Mouse (Mus musculus) MEL-GATA-1-ER (cell line): Measurements from ENCODE around the gene Nucb1.
A peak's percentile ranks its signal among the peaks of the same experiment; 100 is the strongest.
"Not testable (repeated sequence)": the region's sequence is repeated elsewhere in the genome, so short reads cannot be mapped to it uniquely, and the experiment has no call there.

ENCODE experiments used
- DNase-seq: peaks from one replicate; pipeline ENCODE4 v3.0.0-alpha.2; 2012; ENCODE audit warnings: low read depth; ENCODE audit errors: extremely low read depth

Nucb1 gene

DNA sequence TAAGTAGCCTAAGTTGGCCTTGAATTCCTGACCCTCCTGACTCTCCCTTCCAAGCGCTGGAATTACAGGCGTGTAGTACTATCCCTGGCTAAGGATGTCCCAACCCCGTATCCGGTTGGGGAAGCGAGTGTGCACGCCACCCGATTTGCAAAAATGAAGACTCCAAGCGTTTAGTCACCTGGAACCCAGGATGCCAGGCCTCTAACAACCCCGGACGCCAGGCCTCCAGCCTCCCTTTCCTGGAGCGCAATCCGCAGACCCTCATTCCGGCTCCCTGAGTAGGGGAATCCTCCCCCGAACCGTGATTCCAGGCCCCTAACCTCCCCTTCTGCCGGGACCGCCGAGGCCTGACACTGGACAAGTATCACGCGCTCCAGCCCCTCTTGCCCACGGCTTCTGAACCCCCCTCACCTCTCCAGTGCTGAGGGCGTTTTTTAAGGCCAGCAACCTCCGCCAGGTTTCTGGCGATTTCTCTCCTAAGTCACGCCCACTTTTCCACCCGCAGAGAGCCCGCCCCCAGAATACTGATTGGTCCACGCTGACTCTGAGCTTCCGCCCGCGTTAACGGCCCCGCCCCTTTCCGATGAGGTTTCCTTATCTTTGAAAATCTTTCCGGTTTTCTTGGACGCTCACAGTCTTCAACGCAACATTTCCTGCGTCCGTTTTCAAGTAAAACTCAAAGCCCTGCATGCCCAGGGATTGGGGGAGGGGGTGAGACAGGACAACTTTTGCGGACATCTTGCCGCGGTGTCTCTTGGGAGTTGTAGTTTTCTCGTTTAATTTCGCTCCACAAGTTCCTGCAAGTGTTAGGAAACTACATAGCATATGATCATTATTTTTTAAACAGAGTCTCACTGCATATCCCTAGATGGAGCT is at the start of gene Nucb1:
Gene Nucb1 (minus strand): TSS at position 495 of the 876 bp plus-strand sequence.
- DNase-seq, result peak; percentile 96

DNA sequence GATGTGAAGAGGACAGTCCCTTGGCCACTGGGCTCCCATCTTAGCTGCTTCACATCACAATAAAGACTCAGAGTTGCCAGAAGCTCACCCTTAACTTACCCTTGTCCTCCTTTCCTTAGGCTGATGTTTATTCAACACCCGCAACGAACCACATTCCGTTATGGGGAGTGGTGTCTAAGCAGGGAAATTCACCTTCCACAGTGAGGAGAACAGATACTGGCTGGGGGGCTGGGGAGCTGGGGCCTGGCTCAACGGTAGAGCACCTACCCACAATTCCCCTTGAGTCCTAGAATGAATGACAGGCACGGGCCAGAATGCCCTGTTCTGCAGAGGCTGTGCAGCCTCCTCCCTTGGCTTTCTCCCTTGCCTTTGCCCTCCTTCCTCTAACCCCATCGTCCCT is 48.7 kb upstream of the Nucb1 start:
- DNase-seq, result no peak

DNA sequence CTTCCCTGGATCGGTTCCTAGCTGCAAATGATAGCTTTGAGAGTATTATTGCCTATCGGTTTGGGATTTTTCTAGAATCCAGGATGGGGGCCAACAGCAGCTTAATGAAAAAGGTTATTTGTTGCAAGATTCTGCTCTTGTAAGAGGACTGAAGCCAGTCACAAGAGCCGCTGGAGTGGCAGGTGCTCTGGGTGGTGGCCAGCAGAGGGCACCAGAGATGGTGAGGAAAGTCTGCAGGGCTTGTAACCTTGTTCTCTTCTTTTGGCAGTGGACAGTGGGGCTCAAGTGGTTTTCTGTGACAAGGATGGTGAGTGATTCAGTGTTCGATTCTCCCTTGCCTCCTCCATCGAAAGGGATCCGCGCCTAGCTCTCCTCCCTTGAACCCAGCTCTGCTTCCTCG is 45.6 kb upstream of the Nucb1 start:
- DNase-seq, result no peak

DNA sequence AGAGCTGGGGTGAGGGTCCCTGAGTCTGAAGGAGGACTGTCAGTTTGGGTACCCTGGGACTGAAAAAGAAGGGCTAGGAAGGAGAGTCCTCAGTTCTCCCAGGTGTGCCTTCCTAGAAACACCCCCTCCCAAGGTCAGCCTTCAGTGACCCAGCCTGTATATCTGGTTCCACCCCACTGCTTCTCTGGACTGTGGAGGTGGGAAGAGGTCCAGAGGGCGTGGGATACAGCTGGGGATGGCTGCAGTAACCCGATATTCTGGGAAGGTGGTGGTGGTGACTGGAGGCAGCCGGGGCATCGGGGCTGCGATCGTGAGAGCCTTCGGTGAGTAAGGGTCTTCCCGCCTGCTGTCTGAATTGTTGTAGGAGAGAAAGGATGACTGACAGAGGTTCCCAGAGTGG is 44.5 kb upstream of the Nucb1 start, which contains the start of gene Hsd17b14:
Gene Hsd17b14 (plus strand): TSS at position 150 of the 400 bp plus-strand sequence.
- no peak for DNase-seq

DNA sequence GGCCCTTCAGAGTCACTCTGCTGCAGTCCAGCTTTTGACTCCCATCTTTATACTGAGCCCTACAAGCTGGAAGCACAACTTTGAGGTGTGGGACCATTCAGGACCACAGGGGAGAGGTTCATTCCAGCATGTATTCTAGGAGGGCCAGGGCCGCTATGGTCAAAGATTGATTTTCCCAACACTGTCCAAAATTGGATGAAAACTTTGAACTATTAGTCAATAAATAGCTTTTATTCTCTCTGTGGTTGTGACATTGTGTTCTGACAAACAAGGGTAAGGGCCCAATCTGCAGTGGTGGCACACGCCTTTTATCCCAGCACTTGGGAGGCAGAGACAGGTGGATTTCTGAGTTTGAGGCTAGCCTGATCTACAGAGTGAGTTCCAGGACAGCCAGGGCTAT is 43.8 kb upstream of the Nucb1 start:
- no peak for DNase-seq

DNA sequence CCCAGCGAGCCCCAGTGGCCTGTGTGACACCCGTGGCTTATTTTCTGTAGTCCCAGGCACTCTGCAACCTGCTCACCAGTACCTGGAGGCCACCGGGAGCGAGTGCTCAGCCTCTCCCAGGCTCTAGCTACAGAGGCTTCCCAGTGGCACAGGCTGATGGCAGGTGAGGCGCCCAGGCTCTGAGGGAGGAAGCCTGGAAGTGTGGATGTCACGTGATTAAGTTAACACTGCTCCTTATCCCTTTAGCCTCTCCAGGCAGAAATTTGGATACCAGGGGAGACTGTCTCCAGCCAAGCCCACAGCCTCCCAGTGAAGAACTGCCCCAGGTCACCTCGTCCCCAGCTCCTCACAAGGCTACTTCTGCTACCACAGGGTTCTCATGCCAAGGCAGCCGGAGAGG is 43.3 kb upstream of the Nucb1 start:
- DNase-seq, result no peak

DNA sequence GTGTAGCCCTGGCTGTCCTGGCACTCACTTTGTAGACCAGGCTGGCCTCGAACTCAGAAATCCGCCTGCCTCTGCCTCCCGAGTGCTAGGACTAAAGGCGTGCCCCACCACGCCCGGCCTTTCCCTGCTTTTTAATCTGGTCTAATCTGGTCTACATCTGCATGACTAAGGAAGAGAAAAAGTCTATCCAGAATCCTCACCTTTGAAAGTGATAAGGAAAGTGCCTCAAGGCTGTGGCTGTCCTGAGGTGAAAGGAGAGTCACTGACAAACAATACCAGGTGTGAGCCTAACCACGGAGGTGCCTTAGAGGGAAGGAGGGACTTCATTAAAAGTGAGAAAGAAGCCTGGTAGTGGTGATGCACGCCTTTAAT is 41.3 kb upstream of the Nucb1 start:
- DNase-seq, result no peak

DNA sequence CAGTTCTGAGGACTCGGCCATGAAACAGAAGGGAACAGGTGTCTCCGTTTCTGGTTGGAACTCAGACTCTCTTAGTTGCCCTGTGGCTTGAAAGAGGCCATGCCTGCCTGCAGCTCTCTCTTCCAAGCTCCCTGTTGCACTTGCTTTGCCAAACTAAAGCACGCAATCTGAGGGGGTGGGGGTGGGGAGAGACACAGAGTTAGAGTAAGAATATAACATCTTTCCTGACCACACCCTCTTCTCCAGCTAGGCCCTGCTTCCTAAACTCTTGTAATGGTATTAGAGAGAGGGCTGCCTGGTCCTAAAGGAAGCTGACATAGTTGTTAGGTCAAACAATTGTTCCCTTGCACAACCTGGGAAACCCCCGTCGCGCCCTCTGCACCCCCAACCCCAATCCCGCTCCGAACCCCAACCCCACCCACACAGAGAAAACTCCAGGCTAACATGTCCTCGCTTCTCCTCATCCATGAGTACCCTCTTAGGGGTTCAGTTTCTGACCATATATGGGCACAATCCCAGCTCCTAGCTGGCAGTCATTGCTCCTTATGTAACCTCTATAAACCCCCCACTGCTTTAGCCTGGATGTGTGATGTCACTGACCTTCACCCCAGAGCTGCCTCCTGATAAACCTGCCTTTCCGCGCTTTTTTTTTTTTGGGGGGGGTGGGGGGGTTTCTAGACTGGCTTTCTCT is 40.8 kb upstream of the Nucb1 start:
- no peak for DNase-seq

DNA sequence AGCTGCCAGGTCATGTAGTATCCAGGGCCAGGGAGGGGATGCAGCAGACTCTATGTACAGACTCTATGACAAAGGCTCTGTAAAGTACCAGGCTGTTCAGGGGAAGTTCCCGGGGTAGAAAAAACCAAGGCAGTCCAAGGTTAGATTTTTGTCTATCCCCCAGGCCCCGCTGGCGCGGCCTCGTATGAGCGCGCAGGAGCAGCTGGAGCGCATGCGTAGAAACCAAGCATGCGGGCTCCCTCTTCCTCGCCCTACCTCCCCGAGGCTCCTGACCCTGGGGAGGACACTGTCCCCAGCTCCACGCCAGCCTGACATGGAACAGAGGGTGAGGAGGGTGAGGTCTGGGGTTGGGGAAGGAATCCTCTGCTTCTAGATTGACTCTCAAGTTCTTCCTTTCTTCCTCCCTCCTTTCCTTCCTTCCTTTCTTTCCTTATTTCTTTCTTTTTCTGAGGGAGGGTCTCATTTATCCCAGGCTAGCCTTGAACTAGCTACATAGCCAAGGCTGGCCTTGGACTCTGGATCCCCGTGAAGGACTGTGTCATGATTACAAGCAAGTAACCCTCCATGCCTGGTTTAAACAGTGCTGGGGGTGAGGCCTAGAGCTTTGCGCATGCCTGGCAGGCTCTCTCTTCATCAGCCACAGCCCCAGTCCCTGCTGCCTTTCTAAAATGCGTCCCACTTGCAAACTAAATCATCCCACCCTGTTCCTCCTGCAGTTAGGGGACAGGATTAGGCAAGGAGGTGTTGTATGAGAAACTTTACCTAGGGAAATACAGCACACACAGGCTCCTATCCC is 39.6 kb upstream of the Nucb1 start:
- DNase-seq, result no peak

DNA sequence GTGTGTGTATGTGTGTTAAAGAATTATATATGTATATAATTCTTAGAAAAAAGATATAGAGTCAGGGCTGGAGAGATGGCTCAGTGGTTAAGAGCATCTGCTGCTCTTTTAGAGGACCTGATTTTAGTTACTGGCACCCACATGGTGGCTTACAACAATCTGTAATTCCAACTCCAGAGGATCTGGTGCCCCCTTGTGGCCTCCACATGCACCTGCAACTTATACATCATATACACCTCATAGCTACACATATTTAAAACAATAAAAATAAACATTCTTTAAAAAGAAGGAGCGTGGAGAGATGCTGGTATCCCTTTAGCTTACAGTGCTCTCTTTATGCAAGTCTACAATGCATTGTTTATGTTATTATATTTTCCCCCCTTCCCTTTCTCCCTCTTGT is 34.3 kb upstream of the Nucb1 start:
- DNase-seq, result no peak

DNA sequence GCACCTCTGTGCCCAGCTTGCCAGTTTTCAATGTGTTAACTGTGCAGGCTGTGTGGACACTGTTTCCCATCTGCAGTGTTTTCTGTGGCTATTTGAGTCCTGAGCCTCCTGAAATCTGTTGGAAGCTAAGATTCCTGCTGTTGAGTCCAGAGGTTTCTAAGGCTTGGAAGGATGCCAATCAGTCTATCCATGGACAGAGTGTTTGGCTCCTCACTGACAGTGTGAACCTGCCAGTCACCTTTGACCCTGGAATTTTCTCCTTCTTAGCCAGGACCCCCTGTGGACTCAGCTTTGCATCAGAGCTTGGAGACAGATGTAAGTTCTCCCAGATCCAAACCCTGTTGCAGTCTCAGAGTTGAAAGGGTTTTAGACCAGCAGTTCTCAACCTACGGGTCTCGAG is 30.0 kb upstream of the Nucb1 start:
- no peak for DNase-seq

DNA sequence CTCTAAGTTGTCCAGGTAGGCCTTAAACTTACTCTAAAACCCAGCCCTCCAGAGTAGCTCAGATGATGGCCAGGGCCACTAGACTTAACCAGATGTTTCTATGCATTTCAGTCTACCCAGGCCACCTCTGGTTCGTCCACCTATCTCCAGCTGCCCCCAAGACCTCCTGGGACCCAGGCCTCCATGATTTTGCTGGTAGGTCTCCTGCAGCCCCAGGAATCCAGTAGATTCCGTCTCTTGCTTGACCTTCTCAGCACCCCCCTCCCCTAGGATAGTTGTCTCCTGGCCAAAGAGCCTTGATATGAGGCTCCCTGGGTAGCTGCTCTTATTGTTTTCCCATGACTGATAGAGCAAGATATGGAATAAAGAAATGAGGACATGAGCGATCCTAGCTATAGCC is 28.9 kb upstream of the Nucb1 start:
- no peak for DNase-seq

DNA sequence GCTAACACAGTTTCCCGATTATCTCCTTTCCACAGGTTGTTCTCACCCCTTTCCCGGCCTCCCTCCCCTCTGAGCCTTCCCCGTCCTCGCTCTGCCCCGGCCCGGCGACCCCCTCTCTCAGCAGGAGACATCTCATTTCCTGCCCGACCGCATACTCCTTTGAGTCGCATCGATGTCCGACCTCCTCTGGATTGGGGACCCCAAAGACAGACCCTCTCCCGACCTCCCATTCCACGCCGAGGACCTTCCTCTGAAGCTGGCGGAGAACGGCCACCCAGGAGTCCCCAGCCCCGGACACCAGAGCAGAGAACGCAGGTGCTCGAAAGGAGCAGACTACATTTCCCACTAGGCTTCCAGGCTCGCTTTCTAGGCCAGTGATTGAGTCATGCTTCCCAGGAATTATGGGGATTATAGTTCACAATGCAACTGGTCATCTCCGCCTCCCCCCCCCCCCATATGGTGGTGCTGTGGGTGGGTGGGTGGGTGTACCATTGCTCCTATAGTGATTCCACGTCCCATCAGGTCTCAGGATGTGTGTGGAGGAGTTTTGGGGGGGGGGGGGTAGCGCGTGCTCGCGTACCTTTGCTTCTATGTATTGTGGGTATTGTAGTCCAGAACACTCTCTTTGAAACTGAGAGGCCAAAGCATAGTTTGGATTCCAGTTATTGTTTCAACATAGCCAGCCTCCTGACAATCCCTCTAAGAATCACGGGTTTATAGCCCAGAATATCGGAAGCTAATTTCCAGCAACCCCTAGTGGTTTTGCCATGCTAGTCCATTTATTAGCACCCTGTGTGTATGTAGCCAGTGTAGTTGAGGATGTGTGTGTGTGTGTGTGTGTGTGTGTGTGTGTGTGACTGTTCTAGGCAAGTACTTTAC is 28.2 kb upstream of the Nucb1 start:
- no peak for DNase-seq

DNA sequence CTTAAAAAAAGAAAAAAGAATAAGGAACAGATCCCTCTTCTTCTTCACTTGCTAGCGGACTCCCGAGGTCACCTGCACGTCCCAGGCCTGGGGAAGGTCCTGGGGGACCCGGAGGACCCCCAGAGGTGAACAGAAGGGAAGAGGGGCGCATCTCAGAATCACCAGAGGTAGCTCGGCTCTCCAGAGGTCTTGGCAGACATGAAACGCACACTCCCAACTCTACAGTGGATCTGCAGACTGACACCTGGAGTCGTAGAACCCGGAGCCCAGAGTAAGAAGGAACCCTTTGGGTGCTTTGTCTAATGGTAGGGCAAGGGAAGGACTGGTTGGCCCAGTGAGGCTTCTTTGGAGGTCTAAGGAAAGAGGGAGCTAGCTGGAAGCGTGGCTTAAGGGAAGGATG is 27.4 kb upstream of the Nucb1 start:
- no peak for DNase-seq

DNA sequence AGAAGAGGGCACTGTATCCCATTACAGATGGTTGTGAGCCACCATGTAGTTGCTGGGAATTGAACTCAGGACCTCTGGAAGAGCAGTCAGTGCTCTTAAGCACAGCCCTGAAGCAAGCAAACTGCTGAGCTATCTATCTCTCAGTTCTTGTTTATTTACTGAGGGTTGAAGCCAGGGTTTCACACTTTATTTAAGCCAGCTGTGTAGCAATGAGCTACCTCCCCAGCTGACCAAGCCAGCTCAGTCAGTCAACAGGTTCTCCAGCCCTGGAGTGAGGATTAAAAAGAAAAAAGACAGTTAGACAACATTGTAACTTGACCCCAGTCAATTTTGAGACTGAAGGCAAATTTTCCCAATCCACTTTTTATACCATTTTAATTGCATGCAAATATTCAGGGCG is 25.5 kb upstream of the Nucb1 start:
- no peak for DNase-seq

DNA sequence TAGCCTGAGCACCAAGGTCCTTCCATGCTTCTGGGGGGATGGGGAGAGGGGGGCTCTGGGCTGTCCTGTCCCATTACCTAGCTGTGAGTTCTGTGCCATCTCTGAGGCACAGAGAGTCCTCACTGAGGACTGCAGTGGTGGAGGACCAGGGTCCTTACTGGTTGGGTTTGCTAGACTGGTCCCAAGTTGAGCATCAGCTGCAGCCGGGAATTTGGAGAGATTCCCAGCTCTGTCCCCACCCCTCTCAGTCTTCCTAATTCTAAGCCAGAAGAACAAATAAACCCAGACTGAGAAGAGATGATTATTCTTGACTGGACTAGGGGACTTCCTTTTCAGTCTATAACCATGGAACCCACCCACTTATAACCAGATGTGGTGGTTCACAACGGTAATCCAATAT is 20.4 kb upstream of the Nucb1 start:
- DNase-seq, result no peak

DNA sequence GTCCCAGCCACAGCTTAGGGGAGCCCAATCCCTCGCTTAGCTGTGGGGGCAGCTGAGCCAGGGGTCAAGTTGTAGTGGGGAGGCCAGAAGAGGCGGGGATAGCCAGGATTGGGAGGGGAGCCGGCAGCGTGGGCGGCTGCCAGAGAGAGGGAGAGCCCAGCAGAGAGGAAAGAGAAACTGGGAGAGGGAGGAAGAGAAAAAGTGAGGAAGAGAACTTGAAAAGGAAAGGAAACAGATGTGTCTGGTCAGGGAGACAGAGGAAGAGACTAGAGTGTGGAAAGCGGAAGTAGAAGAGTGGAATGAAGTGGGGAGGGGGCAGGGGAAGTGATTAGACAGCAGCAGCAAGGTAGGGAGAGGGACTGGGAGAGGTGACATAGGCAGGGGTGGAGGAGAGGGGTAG is 19.3 kb upstream of the Nucb1 start:
- no peak for DNase-seq

DNA sequence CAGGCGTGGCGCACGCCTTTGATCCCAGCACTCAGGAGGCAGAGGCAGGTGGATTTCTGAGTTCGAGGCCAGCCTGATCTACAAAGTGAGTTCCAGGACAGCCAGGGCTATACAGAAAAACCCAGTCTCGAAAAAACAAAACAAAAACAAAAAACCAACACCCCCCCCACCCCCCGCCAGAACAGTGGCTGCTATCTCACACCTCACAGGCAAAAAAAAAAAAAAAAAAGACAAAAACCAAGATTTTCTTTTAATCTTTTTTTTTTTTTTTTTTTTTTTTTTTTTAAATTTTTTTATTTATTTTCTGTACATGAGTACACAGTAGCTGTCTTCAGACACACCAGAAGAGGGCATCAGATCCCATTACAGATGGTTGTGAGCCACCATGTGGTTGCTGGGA is 17.0 kb upstream of the Nucb1 start:
- DNase-seq, result not testable (repeated sequence)

DNA sequence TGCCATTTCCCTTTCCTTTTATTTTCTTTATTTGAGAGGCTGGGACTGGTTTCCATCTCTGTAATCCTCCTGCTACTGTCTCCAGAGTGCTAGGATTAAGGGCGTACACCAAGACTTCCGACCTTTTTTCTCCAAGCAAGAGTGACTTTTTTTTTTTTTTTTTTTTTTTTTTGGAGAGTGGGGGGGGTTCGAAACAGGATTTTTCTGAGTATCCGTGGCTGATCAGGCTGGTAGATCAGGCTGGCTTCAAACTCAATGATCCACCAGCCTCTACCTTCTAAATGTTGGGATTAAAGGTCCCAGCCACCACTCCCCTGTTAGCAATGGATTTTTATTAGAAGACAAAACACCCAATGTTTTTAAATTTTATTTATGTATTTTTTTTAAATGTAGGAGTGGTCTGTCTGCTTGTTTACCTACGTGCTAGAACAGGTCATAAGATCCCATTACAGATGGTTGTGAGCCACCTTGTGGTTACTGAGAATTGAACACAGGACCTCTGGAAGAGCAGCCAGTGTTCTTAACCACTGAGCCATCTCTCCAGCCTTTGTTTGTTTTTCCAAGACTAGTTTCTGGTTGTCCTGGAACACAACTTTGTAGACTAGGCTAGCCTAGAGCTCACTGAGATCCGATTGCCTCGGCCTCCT is 16.4 kb upstream of the Nucb1 start:
- no peak for DNase-seq

DNA sequence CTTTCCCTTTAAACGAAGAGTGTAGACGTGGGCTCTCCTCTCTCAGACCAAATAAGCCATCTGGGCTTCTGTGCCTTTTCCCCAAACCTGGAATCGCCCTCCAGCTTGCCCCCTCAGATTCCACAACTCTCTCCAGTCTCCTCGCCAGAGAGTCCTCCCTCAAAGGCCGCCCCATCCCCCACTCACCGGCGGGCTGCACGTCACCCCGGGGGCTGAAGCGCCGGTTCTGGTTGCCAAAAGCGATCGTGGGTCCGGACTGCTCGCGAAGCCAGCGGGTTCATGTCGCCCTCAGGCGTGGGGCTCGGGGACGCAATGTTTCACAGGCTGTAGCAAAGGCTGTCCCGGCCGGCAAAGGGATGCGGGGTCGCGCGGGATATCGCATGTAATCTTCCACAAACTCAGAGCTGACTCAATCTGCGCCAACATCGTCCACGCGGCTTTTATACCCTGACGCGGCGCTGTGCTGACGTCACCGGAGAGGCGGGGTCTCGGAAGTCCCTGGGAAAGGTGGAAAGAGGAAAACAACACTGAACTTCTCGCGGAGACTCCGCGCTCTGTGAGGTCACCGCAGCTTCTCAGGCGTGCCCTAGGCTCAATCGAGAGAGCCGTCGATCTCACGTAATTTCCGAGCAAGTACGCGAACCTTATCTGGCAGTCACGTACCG is 15.7 kb upstream of the Nucb1 start, which contains the start of the genes Ppp1r15a and Plekha4:
Gene Ppp1r15a (minus strand): TSS at position 460 of the 665 bp plus-strand sequence.
Gene Plekha4 (plus strand): TSS at position 522 of the 665 bp plus-strand sequence.
- peak; percentile 98 for DNase-seq
